Mouse (Mus musculus) testis, adult 2 months (tissue): Measurements from ENCODE around the gene Dio2.

ENCODE experiments used
- CTCF ChIP-seq: fragments of 200-500 bp; IDR thresholded peaks from 2 replicates; pipeline ENCODE4 v1.5.1; 2012; ENCODE audit warnings: low read depth, mild to moderate bottlenecking, inconsistent platforms, low read length, moderate library complexity; ENCODE audit not compliant: control insufficient read depth, insufficient read depth, insufficient replicate concordance
- POLR2A ChIP-seq: fragments of 200-500 bp; IDR thresholded peaks from 2 replicates; pipeline ENCODE4 v1.6.1; 2012; ENCODE audit warnings: low read depth, mild to moderate bottlenecking, inconsistent platforms, low read length, moderate library complexity; ENCODE audit not compliant: control insufficient read depth

DNA sequence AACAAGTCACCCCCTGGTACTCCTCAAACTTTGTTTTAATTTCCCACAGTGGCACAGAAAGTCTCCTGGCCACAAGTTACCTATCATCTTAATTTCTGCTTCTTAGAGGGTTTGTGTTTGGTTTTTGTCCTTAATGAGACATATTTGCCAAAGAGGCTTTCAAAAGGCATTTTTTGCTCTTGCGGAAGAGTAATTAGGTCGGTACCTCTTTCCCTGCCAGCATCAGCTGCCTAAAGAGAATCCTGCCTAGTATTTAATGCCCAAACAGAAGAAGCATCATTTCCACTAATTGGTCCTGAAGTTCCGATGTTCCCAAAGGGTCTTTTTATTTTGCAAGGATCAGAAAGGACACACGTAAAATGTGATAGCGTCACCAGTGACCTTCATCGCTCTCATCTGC, 4.5 kb downstream of the Dio2 start:
- TF ChIP-seq CTCF, result no peak
- no peak for TF ChIP-seq POLR2A
